Comparison of ENCODE assay signal across 9 mouse cellular contexts in genomic region chr11:92405818-92406217, GRCm38 (mm10).
A peak's percentile ranks its signal among the peaks of the same experiment; 100 is the strongest.
DNase-seq lines count a peak whose midpoint lies in the region; ATAC-seq and TF ChIP-seq lines count a peak whose summit lies in the region.
"Had no signal": no experiment of that assay in that cellular context is flagged by ENCODE, and none has a peak within 500 bp of the region (broad histone marks: within the 10 kb centered on the region; RNA-seq: fewer than 3 reads in every experiment).

No protein-coding gene starts in this region.

- no peak overlapping the region for H3K27ac ChIP-seq in gastrocnemius, adult 2 months
- H3K27ac ChIP-seq in midbrain, embryonic 12.5 days (replicated peaks) = no peak overlapping the region
- no peak overlapping the region for H3K27ac ChIP-seq in midbrain, embryonic 16.5 days (ENCODE audit: low read length)

- intact Hi-C loops in gastrocnemius, adult 2 months (cut with DNase I) = no loop called here

- H3K36me3 ChIP-seq in midbrain, embryonic 12.5 days = no peaks in the 10 kb centered on the region
- no peaks in the 10 kb centered on the region for H3K36me3 ChIP-seq in midbrain, embryonic 16.5 days (ENCODE audit: control insufficient read depth, insufficient read depth, low read length)

- DNase-seq in gastrocnemius, adult 2 months = peak; percentile 14
- no peak for DNase-seq in gastrocnemius, adult 8-10 months (ENCODE audit: low spot score in 2 of 2)
- DNase-seq in cerebellum, adult 9-10 months = peak; percentile 47
- DNase-seq in layer of hippocampus, postnatal 36 days = peak; percentile 2 to 24
- DNase-seq in thymus, postnatal 14 days = no peak

- H3K9me3 ChIP-seq in midbrain, embryonic 12.5 days = no peaks in the 10 kb centered on the region
- H3K9me3 ChIP-seq in midbrain, embryonic 16.5 days (replicated peaks; ENCODE audit: control insufficient read depth, low read length, poor library complexity, severe bottlenecking) = no peaks in the 10 kb centered on the region
- H3K9me3 ChIP-seq: megakaryocyte, embryonic 14.5 days had no signal

- H3K9ac ChIP-seq in midbrain, embryonic 12.5 days (replicated peaks) = no peak overlapping the region
- H3K9ac ChIP-seq in midbrain, embryonic 16.5 days (ENCODE audit: low read depth, low read length) = no peak overlapping the region

- peak; percentile 63; the same call in 1 of the 2 replicates for ATAC-seq in midbrain, embryonic 12.5 days (ENCODE audit: low FRiP score, low read depth)
- ATAC-seq in midbrain, embryonic 16.5 days = no peak
- no peak for ATAC-seq in erythroblast, adult 5-6 weeks (replicated peaks; ENCODE audit: low FRiP score, poor library complexity, severe bottlenecking)

- H3K4me1 ChIP-seq in midbrain, embryonic 12.5 days = no peaks in the 10 kb centered on the region
- no peaks in the 10 kb centered on the region for H3K4me1 ChIP-seq in midbrain, embryonic 16.5 days (ENCODE audit: control insufficient read depth, insufficient read depth, low read length)
- H3K4me1 ChIP-seq: megakaryocyte, embryonic 14.5 days had no signal

- H3K4me2 ChIP-seq in midbrain, embryonic 12.5 days (replicated peaks) = no peak overlapping the region
- no peak overlapping the region for H3K4me2 ChIP-seq in midbrain, embryonic 16.5 days (ENCODE audit: low read length)

- H3K27me3 ChIP-seq in midbrain, embryonic 12.5 days = no peaks in the 10 kb centered on the region
- no peaks in the 10 kb centered on the region for H3K27me3 ChIP-seq in midbrain, embryonic 16.5 days (ENCODE audit: control insufficient read depth, insufficient read depth, low read depth, low read length)
- H3K27me3 ChIP-seq: megakaryocyte, embryonic 14.5 days had no signal

- WGBS in midbrain, embryonic 12.5 days = 26% methylated on average over 4 of the region's 4 CpGs
- WGBS in midbrain, embryonic 16.5 days = 10% methylated on average over 3 of the region's 4 CpGs

- peak; percentile 10; the same call in 1 of the 2 replicates for TF ChIP-seq CTCF in gastrocnemius, adult 2 months (IDR thresholded peaks at IDR 0.05)

- H3K4me3 ChIP-seq in gastrocnemius, adult 2 months = no peak overlapping the region
- no peak overlapping the region for H3K4me3 ChIP-seq in midbrain, embryonic 12.5 days
- no peak overlapping the region for H3K4me3 ChIP-seq in midbrain, embryonic 16.5 days (ENCODE audit: low read depth, low read length)
- H3K4me3 ChIP-seq: megakaryocyte, embryonic 14.5 days had no signal

Comparison
In these comparisons a context has a peak if more than half of its experiments do, and no peak if none do; other contexts are left out.
1. DNase-seq: peak in gastrocnemius, adult 2 months (single experiment), cerebellum, adult 9-10 months (single experiment) and layer of hippocampus, postnatal 36 days (2 of 2); none in gastrocnemius, adult 8-10 months (0 of 2) and thymus, postnatal 14 days (single experiment).